Mouse (Mus musculus) testis, adult 2 months (tissue): ENCODE data around the gene Rbl1. TPM values are rescaled to one million over a fixed set of nuclear protein-coding genes. Genes with fewer than 3 reads are reported as not detected.

Experiments used
- H3K27ac ChIP-seq: fragments of 200-500 bp; 2 replicates; pipeline ENCODE4 v1.5.1; 2012; ENCODE audit warnings: low read depth, low read length; ENCODE audit not compliant: control insufficient read depth, insufficient read depth
- H3K27me3 ChIP-seq: fragments of 200-500 bp; 2 replicates; pipeline ENCODE4 v1.6.1; 2012; ENCODE audit warnings: mild to moderate bottlenecking, low read length, moderate library complexity; ENCODE audit not compliant: control insufficient read depth, insufficient read depth
- H3K36me3 ChIP-seq: fragments of 200-500 bp; 2 replicates; pipeline ENCODE4 v1.6.1; 2012; ENCODE audit warnings: mild to moderate bottlenecking, low read length; ENCODE audit not compliant: control insufficient read depth, insufficient read depth
- H3K4me1 ChIP-seq: fragments of 200-500 bp; 2 replicates; pipeline ENCODE4 v1.6.1; 2012; ENCODE audit warnings: low read length; ENCODE audit not compliant: control insufficient read depth, insufficient read depth
- H3K4me3 ChIP-seq: fragments of 200-500 bp; 2 replicates; pipeline ENCODE4 v1.5.1; 2012; ENCODE audit warnings: low read depth, mild to moderate bottlenecking, low read length, moderate library complexity, mixed read lengths; ENCODE audit not compliant: control insufficient read depth
- CTCF ChIP-seq: fragments of 200-500 bp; IDR thresholded peaks from 2 replicates; pipeline ENCODE4 v1.5.1; 2012; ENCODE audit warnings: low read depth, mild to moderate bottlenecking, inconsistent platforms, low read length, moderate library complexity; ENCODE audit not compliant: control insufficient read depth, insufficient read depth, insufficient replicate concordance
- POLR2A ChIP-seq: fragments of 200-500 bp; IDR thresholded peaks from 2 replicates; pipeline ENCODE4 v1.6.1; 2012; ENCODE audit warnings: low read depth, mild to moderate bottlenecking, inconsistent platforms, low read length, moderate library complexity; ENCODE audit not compliant: control insufficient read depth
- polyA plus RNA-seq: library from polyadenylated mRNA; depleted of rRNA; stranded (reverse); fragments of >200 nt; gene quantifications from 2 replicates; pipeline ENCODE4 v1.2.3, GENCODE M21; 2012

The Rbl1 gene
- polyA plus RNA-seq, 1 experiment = 8.4 TPM

- H3K36me3 ChIP-seq = no peaks in the 10 kb centered on the region
- no peak for TF ChIP-seq POLR2A
- TF ChIP-seq CTCF = no peak
- no peak overlapping the region for H3K27ac ChIP-seq
- peaks cover 5% of the 10 kb centered on the region for H3K4me1 ChIP-seq
- H3K4me3 ChIP-seq = no peak overlapping the region
- H3K27me3 ChIP-seq = no peaks in the 10 kb centered on the region
Observed at GRCm38 (mm10) chr2:157136176-157136575, 68.2 kb downstream of the Rbl1 start.

GRCm38 (mm10) chr2:157135529-157136120, 68.7 kb downstream of the Rbl1 start:
- TF ChIP-seq CTCF = no peak
- no peak for TF ChIP-seq POLR2A
- Histone ChIP-seq H3K27me3 (no peaks in the 10 kb centered on the region), H3K4me3 (peak overlapping the region; percentile 89; the same call in 1 of the 2 replicates), H3K36me3 (no peaks in the 10 kb centered on the region), H3K27ac (peak overlapping the region; percentile 78), H3K4me1 (peaks cover 5% of the 10 kb centered on the region)

- TF ChIP-seq CTCF = no peak
- peak; percentile 57; the same call in 1 of the 2 replicates for TF ChIP-seq POLR2A
- Histone ChIP-seq H3K36me3 (no peaks in the 10 kb centered on the region), H3K27ac (peak within 1 kb of the TSS; percentile 78)
Observed at GRCm38 (mm10) chr2:157135014-157135413, 69.3 kb downstream of the Rbl1 start, which contains the start of gene Samhd1. Samhd1 (minus strand) TSS chr2:157135265.

GRCm38 (mm10) chr2:157134479-157134931, 69.8 kb downstream of the Rbl1 start:
- Histone ChIP-seq H3K36me3 (no peaks in the 10 kb centered on the region), H3K27ac (peak overlapping the region; percentile 1), H3K4me1 (peaks cover 5% of the 10 kb centered on the region), H3K4me3 (peak overlapping the region; percentile 89), H3K27me3 (no peaks in the 10 kb centered on the region)
- TF ChIP-seq POLR2A = no peak
- no peak for TF ChIP-seq CTCF

More at GRCm38 (mm10) chr2:157135014-157135413, 69.3 kb downstream of the Rbl1 start, which contains the start of gene Samhd1:
- peaks cover 5% of the 10 kb centered on the region for H3K4me1 ChIP-seq
- H3K27me3 ChIP-seq = no peaks in the 10 kb centered on the region
- H3K4me3 ChIP-seq = peak within 1 kb of the TSS; percentile 89

GRCm38 (mm10) chr2:157133769-157134478, 70.4 kb downstream of the Rbl1 start:
- Histone ChIP-seq H3K4me1 (peaks cover 5% of the 10 kb centered on the region), H3K4me3 (peak overlapping the region; percentile 89), H3K27me3 (no peaks in the 10 kb centered on the region), H3K27ac (no peak overlapping the region), H3K36me3 (no peaks in the 10 kb centered on the region)
- TF ChIP-seq CTCF (no peak), POLR2A (no peak)

- Histone ChIP-seq H3K4me1 (peaks cover 5% of the 10 kb centered on the region), H3K27me3 (no peaks in the 10 kb centered on the region), H3K27ac (no peak overlapping the region), H3K36me3 (no peaks in the 10 kb centered on the region), H3K4me3 (no peak overlapping the region)
- TF ChIP-seq POLR2A (no peak), CTCF (no peak)
Observed at GRCm38 (mm10) chr2:157132686-157133540, 71.4 kb downstream of the Rbl1 start.

GRCm38 (mm10) chr2:157132086-157132485, 72.2 kb downstream of the Rbl1 start:
- Histone ChIP-seq H3K4me1 (peaks cover 5% of the 10 kb centered on the region), H3K4me3 (no peak overlapping the region), H3K27ac (0 out of 2 replicates have a peak overlapping the region, but pooled peaks have one; percentile 21), H3K36me3 (no peaks in the 10 kb centered on the region), H3K27me3 (no peaks in the 10 kb centered on the region)
- TF ChIP-seq POLR2A = no peak
- no peak for TF ChIP-seq CTCF
